Mouse (Mus musculus): Measurements from ENCODE around the gene Park7. TPM values are rescaled to one million over a fixed set of nuclear protein-coding genes. Genes with fewer than 3 reads are reported as not detected.

Gene Park7
- polyA plus RNA-seq, 1 experiment from 2014 or later = 367 TPM

- H3K9ac ChIP-seq (ENCODE audit: low read length) = peak overlapping the region; percentile 17; the same call in 1 of the 2 replicates
- 36% methylated on average over 9 of the region's 9 CpGs for WGBS
- no peaks in the 10 kb centered on the region for H3K27me3 ChIP-seq (ENCODE audit: control insufficient read depth, insufficient read depth, low read length)
- H3K4me3 ChIP-seq (ENCODE audit: low read length) = no peak overlapping the region
- H3K36me3 ChIP-seq (ENCODE audit: control insufficient read depth, insufficient read depth) = peaks cover 2% of the 10 kb centered on the region; the same call in 1 of the 2 replicates
- H3K4me2 ChIP-seq (ENCODE audit: low read depth, low read length) = no peak overlapping the region
- no peaks in the 10 kb centered on the region for H3K9me3 ChIP-seq (replicated peaks; ENCODE audit: control insufficient read depth, low read length)
- H3K27ac ChIP-seq (ENCODE audit: low read length) = peak overlapping the region; percentile 69
- H3K4me1 ChIP-seq (ENCODE audit: control insufficient read depth, insufficient read depth, low read length) = peaks cover 25% of the 10 kb centered on the region
- ATAC-seq (replicated peaks; ENCODE audit: extremely low read depth, insufficient read depth, low FRiP score) = 0 out of 2 replicates have a peak, but pooled peaks have one; percentile 18
Measured at GRCm38 (mm10) chr4:150872139-150872651, 42.0 kb downstream of the Park7 start.

DNA sequence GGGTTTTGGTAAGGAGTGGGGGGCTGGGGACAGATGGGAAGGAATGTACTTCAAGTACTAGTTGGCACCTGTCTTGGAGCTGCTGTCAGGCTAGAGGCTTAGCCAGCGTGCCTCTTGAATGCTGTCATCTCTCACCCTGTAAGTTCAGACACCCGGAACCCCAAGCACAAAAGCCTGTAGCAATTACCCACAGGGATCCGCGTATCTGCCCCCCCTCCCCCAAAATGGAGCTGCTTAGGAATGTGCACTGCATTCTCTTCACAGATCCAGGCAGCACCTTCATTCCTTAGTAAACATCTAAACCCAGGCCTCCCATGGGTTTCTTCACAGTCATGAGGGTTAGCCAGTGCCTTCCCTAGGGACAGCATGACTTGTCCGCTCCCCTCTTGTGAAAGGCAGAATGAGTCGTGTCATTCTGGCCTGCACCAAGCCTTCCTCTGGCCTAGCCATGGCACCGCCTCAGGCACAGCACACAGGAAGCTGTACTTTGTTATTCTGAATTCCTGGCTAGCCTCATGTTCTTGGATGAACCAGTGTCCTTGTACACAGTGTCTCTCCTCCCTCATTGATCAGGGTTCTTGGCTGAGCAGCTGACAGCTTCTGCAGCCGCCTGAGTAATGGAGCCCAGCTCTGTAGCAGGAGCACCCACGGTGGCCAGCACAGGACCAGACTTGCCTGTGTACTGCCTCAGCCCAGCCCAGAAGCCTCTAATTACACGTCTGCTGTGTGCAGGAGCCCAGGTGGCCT lies 42.7 kb downstream of the Park7 start:
- WGBS = 32% methylated on average over 10 of the region's 10 CpGs
- Histone ChIP-seq H3K4me1 (ENCODE audit: control insufficient read depth, insufficient read depth, low read length) (peaks cover 25% of the 10 kb centered on the region), H3K4me2 (ENCODE audit: low read depth, low read length) (0 out of 2 replicates have a peak overlapping the region, but pooled peaks have one; percentile 7), H3K9me3 (replicated peaks; ENCODE audit: control insufficient read depth, low read length) (no peaks in the 10 kb centered on the region), H3K36me3 (ENCODE audit: control insufficient read depth, insufficient read depth) (peaks cover 8% of the 10 kb centered on the region), H3K27ac (ENCODE audit: low read length) (peak overlapping the region; percentile 69), H3K9ac (ENCODE audit: low read length) (peak overlapping the region; percentile 42; the same call in 1 of the 2 replicates), H3K27me3 (ENCODE audit: control insufficient read depth, insufficient read depth, low read length) (no peaks in the 10 kb centered on the region), H3K4me3 (ENCODE audit: low read length) (no peak overlapping the region)
- ATAC-seq (replicated peaks; ENCODE audit: extremely low read depth, insufficient read depth, low FRiP score) = peak; percentile 75

GRCm38 (mm10) chr4:150870963-150871391 lies 43.3 kb downstream of the Park7 start:
- Histone ChIP-seq H3K27me3 (ENCODE audit: control insufficient read depth, insufficient read depth, low read length) (no peaks in the 10 kb centered on the region), H3K36me3 (ENCODE audit: control insufficient read depth, insufficient read depth) (peaks cover 12% of the 10 kb centered on the region), H3K4me2 (ENCODE audit: low read depth, low read length) (0 out of 2 replicates have a peak overlapping the region, but pooled peaks have one; percentile 7), H3K9me3 (replicated peaks; ENCODE audit: control insufficient read depth, low read length) (no peaks in the 10 kb centered on the region), H3K4me1 (ENCODE audit: control insufficient read depth, insufficient read depth, low read length) (peaks cover 25% of the 10 kb centered on the region), H3K4me3 (ENCODE audit: low read length) (no peak overlapping the region), H3K9ac (ENCODE audit: low read length) (no peak overlapping the region), H3K27ac (ENCODE audit: low read length) (peak overlapping the region; percentile 69)
- 75% methylated on average over 13 of the region's 13 CpGs for WGBS
- ATAC-seq (replicated peaks; ENCODE audit: extremely low read depth, insufficient read depth, low FRiP score) = no peak

DNA sequence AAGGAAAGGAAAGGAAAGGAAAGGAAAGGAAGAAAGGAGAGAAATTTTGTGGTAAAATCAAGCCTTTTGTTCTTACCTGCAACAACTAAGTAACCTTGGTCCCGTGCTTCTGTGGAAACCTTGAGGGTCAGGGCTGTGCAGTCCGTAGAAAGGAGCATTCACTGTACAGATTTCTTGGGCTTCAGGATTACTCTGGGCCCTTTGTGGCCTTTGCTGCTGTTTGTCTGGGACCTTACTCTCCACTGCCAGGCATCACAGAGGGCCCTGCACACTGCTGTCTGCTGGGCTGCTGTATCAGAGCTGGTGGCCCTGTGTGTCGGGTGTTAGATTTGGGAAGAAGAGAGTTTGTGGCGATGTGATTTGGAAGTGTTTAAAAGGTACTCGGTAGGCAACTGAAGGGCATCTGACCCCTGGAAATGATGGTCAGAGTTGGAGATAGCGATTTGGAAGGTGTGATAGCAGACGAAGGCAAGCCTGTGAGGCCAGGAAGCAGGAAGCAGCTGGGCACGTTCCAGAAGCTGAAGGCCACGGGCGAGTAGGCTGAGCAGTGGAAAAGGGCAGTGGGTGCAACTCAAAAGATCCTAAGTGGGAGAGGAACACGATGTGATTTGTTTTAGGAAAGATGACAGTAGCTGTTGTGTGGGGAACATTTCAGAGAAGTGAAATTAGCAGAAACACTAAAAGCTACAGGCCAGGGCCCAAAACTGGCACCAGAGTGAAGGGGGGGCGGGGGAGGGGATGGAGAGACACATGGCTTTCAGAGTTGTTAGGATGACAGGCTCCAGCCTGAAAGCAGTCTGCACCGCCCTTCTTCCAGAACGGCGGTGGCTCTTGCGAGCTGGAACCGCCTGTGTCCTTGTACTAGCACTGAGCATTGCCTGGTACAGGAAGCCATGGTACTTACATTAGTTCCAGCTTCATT lies 44.7 kb downstream of the Park7 start:
- peak overlapping the region; percentile 35; the same call in 1 of the 2 replicates for H3K27ac ChIP-seq (ENCODE audit: low read length)
- H3K36me3 ChIP-seq (ENCODE audit: control insufficient read depth, insufficient read depth) = peaks cover 12% of the 10 kb centered on the region
- no peak overlapping the region for H3K4me3 ChIP-seq (ENCODE audit: low read length)
- no peak for ATAC-seq (replicated peaks; ENCODE audit: extremely low read depth, insufficient read depth, low FRiP score)
- H3K4me2 ChIP-seq (ENCODE audit: low read depth, low read length) = no peak overlapping the region
- no peaks in the 10 kb centered on the region for H3K9me3 ChIP-seq (replicated peaks; ENCODE audit: control insufficient read depth, low read length)
- WGBS = 51% methylated on average over 17 of the region's 17 CpGs
- H3K9ac ChIP-seq (ENCODE audit: low read length) = 0 out of 2 replicates have a peak overlapping the region, but pooled peaks have one; percentile 21
- peaks cover 28% of the 10 kb centered on the region for H3K4me1 ChIP-seq (ENCODE audit: control insufficient read depth, insufficient read depth, low read length)
- no peaks in the 10 kb centered on the region for H3K27me3 ChIP-seq (ENCODE audit: control insufficient read depth, insufficient read depth, low read length)

DNA sequence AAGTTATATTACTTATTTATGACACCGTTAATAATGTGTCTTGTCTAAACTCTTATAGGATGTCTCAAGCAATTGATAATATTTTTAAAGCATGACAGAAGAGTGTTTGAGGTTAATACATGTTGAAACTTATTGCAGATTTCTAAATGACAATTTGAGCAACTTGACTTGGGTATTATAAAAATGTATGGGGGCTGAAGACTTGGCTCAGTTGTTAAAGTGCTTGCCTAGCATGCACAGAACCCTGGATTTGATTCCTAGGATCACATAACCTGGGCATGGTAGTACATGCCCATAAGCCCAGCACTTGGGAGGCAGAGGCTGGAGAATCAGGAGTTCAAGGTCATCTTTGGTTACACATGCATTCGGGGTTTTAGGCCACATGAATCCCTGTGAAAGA lies 45.4 kb downstream of the Park7 start:
- H3K27ac ChIP-seq (ENCODE audit: low read length) = no peak overlapping the region
- H3K27me3 ChIP-seq (ENCODE audit: control insufficient read depth, insufficient read depth, low read length) = no peaks in the 10 kb centered on the region
- H3K9ac ChIP-seq (ENCODE audit: low read length) = no peak overlapping the region
- 78% methylated on average over 2 of the region's 2 CpGs for WGBS
- no peak overlapping the region for H3K4me2 ChIP-seq (ENCODE audit: low read depth, low read length)
- peaks cover 12% of the 10 kb centered on the region for H3K36me3 ChIP-seq (ENCODE audit: control insufficient read depth, insufficient read depth)
- no peak overlapping the region for H3K4me3 ChIP-seq (ENCODE audit: low read length)
- peaks cover 28% of the 10 kb centered on the region for H3K4me1 ChIP-seq (ENCODE audit: control insufficient read depth, insufficient read depth, low read length)
- no peak for ATAC-seq (replicated peaks; ENCODE audit: extremely low read depth, insufficient read depth, low FRiP score)
- H3K9me3 ChIP-seq (replicated peaks; ENCODE audit: control insufficient read depth, low read length) = no peaks in the 10 kb centered on the region

GRCm38 (mm10) chr4:150868161-150868560 lies 46.1 kb downstream of the Park7 start:
- no peak for ATAC-seq (replicated peaks; ENCODE audit: extremely low read depth, insufficient read depth, low FRiP score)
- H3K4me2 ChIP-seq (ENCODE audit: low read depth, low read length) = no peak overlapping the region
- H3K4me1 ChIP-seq (ENCODE audit: control insufficient read depth, insufficient read depth, low read length) = peaks cover 28% of the 10 kb centered on the region
- no peak overlapping the region for H3K27ac ChIP-seq (ENCODE audit: low read length)
- H3K9ac ChIP-seq (ENCODE audit: low read length) = no peak overlapping the region
- H3K4me3 ChIP-seq (ENCODE audit: low read length) = no peak overlapping the region
- H3K36me3 ChIP-seq (ENCODE audit: control insufficient read depth, insufficient read depth) = peaks cover 12% of the 10 kb centered on the region
- 76% methylated on average over 6 of the region's 6 CpGs for WGBS
- no peaks in the 10 kb centered on the region for H3K27me3 ChIP-seq (ENCODE audit: control insufficient read depth, insufficient read depth, low read length)
- no peaks in the 10 kb centered on the region for H3K9me3 ChIP-seq (replicated peaks; ENCODE audit: control insufficient read depth, low read length)

DNA sequence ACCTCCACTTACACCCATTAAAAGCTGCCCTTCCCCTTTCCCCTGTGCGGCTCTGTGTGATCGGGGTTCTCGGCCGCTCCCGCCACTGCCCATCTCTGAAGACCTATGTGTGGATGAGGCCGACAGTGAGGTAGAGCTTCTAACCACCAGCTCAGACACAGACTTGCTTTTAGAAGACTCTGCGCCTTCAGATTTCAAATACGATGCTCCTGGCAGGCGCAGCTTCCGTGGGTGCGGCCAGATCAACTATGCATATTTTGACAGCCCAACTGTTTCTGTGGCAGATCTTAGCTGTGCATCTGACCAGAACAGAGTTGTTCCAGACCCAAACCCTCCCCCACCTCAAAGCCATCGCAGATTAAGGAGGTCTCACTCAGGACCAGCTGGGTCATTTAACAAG lies 47.7 kb downstream of the Park7 start:
- ATAC-seq (replicated peaks; ENCODE audit: extremely low read depth, insufficient read depth, low FRiP score) = no peak
- WGBS = 93% methylated on average over 12 of the region's 12 CpGs
- H3K27me3 ChIP-seq (ENCODE audit: control insufficient read depth, insufficient read depth, low read length) = no peaks in the 10 kb centered on the region
- H3K27ac ChIP-seq (ENCODE audit: low read length) = no peak overlapping the region
- H3K4me2 ChIP-seq (ENCODE audit: low read depth, low read length) = no peak overlapping the region
- H3K4me1 ChIP-seq (ENCODE audit: control insufficient read depth, insufficient read depth, low read length) = peaks cover 20% of the 10 kb centered on the region
- H3K9ac ChIP-seq (ENCODE audit: low read length) = no peak overlapping the region
- H3K4me3 ChIP-seq (ENCODE audit: low read length) = no peak overlapping the region
- H3K9me3 ChIP-seq (replicated peaks; ENCODE audit: control insufficient read depth, low read length) = no peaks in the 10 kb centered on the region
- peaks cover 12% of the 10 kb centered on the region for H3K36me3 ChIP-seq (ENCODE audit: control insufficient read depth, insufficient read depth)

DNA sequence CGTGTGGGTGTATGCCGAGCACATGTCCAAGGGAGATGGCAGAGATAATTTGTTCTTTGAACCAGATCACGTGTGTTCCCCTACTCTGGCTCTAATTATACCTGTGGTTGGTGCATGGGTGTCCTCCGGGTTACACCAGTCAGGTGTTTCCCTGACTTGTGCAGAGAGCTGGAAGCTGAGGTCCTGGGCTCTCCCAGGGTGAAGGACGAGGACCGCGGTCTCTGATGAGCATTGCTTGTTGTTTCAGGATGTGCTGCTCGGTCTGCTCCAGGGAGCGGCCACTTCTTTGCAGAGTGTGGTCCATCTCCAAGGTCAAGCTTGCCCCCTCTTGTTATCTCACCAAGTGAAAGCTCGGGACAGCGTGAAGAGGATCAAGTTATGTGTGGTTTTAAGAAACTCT lies 48.2 kb downstream of the Park7 start:
- 87% methylated on average over 11 of the region's 11 CpGs for WGBS
- H3K36me3 ChIP-seq (ENCODE audit: control insufficient read depth, insufficient read depth) = peaks cover 12% of the 10 kb centered on the region
- no peaks in the 10 kb centered on the region for H3K9me3 ChIP-seq (replicated peaks; ENCODE audit: control insufficient read depth, low read length)
- H3K4me3 ChIP-seq (ENCODE audit: low read length) = no peak overlapping the region
- H3K27ac ChIP-seq (ENCODE audit: low read length) = no peak overlapping the region
- H3K27me3 ChIP-seq (ENCODE audit: control insufficient read depth, insufficient read depth, low read length) = no peaks in the 10 kb centered on the region
- peaks cover 16% of the 10 kb centered on the region for H3K4me1 ChIP-seq (ENCODE audit: control insufficient read depth, insufficient read depth, low read length)
- no peak for ATAC-seq (replicated peaks; ENCODE audit: extremely low read depth, insufficient read depth, low FRiP score)
- no peak overlapping the region for H3K9ac ChIP-seq (ENCODE audit: low read length)
- no peak overlapping the region for H3K4me2 ChIP-seq (ENCODE audit: low read depth, low read length)
